Mouse (Mus musculus): ENCODE measurements around the gene Zwilch.
"Not testable (repeated sequence)": the region's sequence is repeated elsewhere in the genome, so short reads cannot be mapped to it uniquely, and the experiment has no call there.

The Zwilch gene

DNA sequence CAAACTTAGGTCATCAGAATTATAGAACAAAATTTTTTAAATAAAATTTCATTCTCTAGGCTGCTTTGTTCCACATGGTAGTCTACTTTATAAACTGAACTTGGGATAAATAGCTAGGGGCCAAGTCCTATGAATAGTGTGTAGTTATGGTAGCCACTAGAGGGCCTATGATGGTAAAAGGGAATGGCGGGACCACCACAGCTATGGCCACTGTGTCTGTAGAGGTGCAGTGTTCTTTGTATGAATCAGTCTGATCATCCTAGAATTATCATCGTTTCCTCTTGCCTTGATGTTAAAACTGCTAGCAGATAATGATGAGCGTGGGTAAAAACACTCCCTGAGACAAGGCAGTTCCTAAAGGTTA lies 5.7 kb upstream of the Zwilch start:
- DNase-seq, result no peak

DNA sequence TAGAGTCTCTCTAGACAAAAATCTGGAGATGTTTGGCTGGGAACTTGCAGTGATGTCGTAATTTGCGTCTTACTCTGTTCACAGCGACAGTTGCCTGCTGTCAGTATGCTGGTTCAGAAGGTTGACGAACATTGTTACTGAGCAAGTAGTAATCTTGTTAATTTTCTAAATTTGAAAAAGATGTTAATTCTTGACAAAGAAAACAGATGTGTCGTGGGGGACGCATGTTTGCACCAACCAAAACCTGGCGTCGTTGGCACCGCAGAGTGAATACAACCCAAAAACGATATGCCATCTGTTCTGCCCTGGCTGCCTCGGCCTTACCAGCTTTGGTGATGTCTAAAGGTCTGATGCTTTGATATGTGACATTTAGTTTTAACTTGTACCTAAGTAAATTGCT lies 2.5 kb upstream of the Zwilch start:
- DNase-seq, result no peak

DNA sequence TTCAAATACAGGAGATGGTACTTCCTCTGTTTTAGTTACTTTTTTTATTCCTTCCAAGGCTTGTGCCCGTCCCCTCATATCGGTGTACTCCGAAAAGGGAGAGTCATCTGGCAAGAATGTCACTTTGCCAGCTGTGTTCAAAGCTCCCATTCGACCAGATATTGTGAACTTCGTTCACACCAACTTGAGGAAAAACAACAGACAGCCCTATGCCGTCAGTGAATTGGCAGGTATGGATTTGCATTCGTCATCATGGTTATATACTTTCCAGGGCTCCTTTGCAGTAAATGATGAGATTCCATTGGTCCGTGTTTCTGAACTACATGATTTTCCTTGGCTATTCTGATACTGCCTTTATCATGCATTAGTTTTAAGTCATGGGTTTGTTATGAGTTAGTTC lies 1.9 kb upstream of the Zwilch start:
- DNase-seq, result no peak

DNA sequence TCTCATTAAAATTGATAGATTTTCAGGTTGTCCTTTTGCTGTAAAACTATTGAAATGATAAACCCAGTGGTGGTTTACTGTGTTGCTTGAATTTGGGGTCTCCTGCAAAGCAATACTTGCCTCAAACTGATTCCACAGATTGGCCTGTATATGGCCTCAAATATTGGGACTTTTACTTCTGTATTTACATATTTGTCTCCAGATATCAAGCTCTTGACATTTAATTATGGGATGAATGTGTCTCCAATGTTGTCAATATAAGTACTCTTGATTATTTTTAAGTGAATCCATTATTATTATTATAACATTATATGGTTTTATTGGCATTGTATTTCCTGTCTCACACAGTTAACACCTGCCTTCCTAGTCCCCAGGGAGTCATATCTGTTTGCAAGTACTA lies 1.4 kb upstream of the Zwilch start:
- DNase-seq, result no peak

DNA sequence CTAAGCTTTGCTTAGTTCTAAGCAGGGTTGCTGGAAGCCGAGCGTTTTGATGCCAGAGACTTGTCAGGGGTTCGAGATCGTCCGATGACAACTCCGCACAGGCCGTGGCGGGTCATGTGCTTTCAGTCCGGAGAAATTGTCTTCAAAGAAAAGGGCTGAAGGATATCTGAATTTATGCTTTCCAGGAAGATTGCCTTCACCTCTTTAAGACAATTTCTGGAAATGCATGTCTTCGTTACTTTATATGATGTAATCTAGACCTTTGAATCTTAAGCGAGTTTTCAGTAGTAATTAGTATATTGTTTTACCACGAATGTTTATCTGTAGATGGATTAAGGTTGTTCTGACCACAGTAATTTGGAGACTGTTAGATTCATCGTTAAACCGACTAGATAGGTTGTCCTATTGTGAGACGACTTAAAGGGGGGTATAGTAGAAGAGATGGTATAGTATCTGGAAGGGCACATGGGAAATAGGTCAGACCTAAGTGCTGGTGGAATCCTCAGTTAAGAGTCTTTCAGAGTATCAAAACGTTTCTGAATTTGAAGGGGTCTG lies 839 bp upstream of the Zwilch start:
- no peak for DNase-seq

DNA sequence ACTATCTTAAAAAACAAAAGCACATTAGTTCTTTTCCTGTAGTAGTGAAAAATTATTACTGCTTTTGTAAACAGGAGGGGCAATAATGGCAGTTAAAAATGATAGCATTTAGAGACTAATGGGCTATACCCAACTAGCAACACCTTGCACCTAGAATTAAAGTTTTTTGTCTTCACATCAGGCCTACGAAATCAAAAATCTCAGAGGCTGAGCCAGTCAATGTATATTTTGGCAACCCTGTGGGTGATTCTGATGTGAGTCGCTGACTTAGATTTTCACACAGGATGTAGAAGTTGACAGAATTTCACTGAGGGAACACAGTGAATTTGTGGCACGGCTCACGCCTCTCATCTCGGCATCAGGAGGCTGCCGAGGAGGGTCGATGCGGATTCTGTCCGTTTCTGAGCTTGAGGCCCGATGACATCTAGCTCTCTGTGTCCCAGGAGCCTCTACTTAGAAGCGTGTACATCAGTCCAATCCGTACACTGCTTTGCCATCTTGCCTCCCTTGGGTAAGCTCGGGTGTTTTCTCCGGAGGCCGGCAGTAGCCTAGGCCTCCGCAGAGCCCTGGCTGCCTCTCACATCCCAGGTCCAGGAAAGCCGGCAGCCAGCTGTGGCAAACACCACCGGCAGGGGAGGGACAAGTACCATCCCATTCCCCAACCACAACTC lies 624 bp downstream of the Zwilch start:
- DNase-seq, result no peak

DNA sequence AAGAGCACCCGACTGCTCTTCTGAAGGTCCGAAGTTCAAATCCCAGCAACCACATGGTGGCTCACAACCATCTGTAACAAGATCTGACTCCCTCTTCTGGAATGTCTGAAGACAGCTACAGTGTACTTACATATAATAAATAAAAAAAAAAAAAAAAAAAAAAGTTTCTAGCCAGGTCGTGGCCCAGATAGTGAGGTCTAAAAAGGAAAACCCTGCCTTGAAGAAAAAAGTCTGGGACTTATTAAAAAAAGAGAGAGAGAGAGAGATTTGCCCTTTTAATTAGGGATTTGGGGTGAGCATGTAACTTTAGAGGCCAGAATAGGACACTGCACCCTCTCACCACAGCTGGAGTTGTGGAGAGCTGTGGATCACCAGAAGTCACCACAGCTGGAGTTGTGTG lies 2.9 kb downstream of the Zwilch start:
- not testable (repeated sequence) for DNase-seq

DNA sequence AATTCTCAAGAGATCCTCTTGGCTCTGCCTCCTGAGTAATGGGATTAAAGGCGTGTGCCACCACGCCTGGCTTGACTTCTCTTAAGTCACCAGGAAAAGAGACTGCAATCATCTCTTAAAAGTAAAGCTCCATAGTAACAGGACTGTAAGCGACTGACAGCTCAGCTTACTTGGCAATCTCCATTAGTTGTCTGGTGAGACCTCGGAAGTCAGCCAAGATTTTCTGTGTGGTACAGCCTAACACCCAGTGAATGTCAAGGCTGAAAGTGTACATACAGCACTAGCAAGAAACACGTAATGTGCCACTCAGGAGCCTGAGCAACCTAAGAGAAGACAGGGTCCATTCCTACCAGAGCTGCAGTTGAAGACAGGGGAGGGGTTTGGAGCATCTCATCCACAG lies 12.4 kb downstream of the Zwilch start:
- no peak for DNase-seq

DNA sequence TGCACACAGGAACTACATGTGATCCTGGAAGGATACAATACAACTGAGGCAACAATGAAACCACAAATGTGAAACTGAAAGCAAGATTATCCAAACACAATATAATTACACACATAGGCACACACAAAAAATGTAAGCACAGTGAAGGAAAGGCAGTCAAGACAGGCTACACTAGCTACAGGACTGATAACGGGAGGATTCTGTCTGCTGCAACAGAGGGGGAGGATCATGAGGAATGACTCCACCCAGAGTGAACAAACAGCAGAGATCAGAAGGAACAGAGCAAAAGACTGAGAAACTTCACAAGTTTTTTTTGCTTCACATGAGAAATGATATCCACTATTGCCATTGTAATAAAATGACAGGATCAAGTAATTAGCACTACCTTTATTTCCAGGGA lies 16.3 kb downstream of the Zwilch start:
- no peak for DNase-seq

DNA sequence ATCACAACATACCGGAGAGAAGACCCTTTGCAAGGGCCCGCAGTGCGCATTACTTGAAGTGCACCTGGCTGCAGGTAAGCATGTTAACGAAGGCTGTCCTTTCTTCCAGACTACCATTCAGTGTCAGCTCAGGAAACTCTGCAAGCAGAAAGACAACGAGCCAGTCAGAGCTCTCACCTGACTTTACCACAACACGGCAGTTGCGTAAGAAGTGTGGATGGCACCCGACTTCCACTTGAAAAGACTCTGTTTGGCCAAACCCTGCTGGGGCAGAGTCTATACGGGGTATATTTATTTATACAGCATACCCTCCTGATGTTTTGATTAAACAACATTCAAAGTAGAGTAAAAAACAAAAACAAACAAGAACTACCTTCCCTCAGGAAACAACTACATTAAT lies 33.0 kb downstream of the Zwilch start:
- DNase-seq, result no peak

DNA sequence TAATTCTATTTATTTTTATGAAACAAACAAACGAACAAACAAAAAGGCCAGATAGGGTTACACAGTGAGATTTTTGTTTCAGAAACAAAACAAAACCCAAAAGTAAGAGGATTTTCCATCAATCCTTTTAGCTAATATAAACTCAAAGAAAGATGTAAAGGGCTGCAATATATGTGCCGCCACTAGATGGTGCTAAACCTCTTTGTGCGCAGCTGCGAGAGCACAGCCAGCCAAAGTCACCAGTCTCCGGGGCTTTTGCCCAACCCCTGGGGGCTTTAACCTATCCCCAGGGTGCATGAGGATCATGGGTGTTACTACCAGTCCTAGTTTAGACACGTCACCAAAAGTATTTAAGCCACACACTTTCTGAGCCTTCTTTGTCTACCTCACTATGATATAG lies 34.0 kb downstream of the Zwilch start:
- peak; percentile 56 for DNase-seq

DNA sequence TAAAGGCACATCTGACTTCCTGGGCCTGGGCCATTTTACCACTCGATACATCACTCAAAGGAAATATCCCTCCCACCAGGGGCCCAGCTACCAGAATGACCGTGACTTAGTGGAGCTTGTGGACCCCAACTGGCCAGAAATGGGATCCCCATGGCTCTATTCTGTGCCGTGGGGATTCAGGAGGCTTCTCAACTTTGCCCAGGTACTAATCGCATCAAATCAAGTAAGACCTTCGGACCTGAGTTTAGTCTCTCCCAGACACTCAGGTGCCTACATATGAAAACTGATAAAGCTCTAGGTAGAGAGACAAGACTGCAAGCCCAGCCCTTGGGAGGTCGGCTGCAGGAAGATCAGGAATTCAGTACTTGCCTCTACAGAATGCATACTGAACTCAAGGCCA lies 41.3 kb downstream of the Zwilch start:
- no peak for DNase-seq

DNA sequence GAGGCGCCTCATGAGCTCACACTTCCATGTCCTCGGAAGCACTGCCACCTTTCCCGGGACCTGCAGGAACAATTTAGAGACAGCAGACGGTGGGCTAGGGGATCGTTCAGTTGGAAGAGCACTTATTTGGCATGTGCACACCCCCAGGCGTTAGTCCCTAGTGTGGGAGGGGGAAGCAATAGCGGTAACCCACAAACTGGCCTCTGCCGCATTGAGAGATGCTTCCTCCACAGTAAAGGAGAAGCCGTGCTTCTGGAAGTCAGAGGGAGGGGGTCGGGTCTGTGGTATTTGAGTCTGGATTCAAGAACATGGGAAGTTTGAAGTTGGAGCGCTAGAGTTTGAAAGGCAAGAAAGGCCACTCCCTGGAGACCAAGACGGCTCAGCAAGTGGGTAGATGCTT lies 46.8 kb downstream of the Zwilch start:
- DNase-seq, result no peak

DNA sequence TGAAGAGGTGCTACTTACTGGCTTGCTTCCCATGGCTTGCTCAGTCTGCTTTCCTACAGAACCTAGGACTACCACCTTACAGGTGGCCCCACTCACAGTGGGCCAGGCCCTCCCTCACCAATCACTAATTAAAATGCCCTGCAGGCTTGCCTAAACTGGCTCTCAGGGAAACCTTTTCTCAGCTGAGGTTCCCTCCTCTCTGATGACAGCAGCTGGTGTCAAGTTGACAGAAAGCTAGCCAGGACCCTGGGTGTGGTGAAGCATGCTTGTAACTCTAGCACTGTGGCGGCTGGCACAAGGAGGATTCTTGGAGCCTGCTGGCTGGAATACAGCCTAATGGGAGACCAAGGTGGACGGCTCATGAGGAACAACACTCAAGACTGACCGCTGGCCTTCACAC lies 47.6 kb downstream of the Zwilch start:
- DNase-seq, result no peak

DNA sequence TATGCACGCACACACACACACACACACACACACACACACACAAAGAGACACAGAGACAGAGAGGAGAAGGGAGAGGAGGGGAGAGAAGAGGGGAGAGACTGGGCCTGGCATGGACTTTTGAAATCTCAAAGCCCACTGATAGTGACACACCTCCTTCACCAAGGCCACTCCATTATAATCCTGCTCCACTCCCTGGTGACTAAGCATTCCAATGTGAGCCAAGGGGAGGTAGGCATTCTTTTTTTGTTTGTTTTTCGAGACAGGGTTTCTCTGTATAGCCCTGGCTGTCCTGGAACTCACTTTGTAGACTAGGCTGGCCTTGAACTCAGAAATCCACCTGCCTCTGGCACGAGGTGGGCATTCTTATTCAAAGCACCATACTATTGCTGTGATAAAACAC lies 48.1 kb downstream of the Zwilch start:
- DNase-seq, result not testable (repeated sequence)

DNA sequence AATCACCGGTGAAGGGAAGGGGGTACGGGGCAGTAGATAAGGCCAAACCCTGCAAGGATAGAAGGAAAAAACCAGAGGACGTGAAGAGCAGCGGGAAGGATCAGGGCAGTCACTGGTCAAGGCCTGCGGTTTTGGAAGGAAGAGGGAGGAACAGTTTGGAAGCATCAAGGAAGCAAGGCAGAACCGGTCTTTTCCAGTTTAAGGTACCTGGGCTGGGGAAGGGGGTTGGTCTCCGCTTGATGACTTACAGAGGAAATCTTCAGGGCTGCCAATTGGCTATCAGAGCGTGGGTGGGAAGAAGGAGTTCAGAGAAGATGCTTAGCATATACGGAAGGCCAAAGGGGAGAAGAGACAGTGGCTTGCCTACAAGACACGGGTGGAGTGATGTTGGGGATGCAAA lies 50.3 kb downstream of the Zwilch start:
- DNase-seq, result no peak

DNA sequence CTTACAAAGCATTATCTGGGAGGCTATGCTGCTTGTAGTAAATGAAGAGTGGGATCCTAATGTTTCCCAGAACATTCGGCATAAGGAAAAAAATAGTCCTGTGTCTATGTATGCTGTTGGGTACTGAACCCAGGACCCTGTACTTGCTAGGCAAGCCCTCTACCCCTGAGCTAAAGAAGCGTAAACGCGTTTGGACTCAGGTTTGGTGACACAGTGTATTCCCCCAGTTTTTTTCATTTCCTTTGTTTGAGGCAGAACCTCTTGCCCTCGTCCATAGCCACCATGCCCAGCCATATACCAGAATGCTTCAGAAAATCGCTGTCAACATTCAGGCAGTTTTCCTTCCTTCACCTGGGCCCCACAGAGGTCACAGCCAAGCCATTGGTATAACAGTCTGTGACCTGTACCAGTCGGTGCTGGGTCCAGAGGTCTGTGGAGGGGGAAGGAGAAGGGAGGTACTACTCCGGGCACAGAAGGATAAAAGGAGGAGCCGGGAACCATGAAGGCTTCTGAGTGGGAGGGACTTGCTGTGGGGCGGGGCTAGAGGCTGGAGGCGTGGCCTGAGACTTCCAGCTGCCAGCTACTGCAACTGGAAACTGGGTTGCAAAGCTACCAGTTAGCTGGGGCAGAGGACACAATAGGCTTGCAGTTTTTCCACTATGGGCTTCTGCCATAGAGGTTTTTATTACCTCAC lies 52.2 kb downstream of the Zwilch start:
- no peak for DNase-seq

DNA sequence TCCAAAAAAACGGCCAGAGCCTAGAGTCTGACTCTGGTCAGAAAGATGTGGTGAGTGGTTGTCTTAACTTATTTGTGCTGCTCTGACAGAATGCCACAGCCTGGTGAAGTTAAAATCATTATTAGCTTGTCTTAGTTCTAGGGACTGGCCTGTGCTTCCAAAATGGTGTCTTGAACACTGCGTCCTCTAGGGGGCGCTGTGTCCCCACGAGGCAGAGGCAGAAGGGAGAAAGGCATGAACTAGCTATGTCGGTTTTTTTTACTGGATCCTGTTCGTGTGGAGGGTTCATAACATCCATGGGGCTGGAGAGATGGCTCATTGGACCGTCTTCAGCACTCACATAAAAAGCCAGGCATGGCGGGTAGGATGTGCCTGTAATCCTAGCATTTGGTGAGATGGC lies 53.0 kb downstream of the Zwilch start:
- peak; percentile 46 for DNase-seq

DNA sequence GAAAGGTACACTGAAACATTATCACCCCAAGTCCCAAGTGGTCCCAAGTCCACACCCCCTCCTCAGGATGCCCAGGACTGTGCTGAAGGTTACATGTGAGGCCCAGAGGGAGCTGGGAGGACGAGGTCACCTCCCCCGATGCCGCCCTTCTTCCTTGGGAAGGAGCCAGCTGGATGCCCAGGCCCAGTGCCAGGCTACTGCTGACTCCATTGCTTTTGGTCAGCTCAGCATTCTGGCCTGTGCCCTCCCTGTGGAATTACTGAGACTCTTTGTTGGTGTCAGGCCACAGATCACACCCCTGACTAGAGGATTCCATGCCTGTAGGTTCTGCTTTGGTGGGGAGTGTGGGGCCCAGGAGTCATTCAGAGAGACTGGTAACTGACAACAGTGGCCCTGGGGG lies 56.0 kb downstream of the Zwilch start, which contains the start of gene Lctl:
Gene Lctl (plus strand): TSS at position 272 of the 400 bp plus-strand sequence.
- DNase-seq, result no peak

DNA sequence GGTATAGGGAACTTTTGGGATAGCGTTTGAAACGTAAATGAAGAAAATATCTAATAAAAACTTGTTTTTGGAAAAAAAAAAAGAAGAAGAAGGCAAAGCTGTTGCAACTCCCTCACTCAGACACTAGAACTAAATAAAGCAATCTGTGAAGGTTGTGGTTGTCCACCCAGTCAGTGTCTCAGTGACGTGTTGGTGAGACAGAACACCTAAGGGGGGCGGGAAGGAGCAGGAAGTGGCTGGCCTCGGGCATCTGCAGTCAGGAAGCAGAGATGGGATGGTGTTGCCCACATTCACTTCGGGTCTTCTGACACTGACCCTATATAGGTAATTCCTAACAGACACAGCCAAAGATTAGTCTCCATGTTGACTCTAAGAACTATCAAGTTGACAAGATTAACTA lies 57.1 kb downstream of the Zwilch start:
- DNase-seq, result no peak

DNA sequence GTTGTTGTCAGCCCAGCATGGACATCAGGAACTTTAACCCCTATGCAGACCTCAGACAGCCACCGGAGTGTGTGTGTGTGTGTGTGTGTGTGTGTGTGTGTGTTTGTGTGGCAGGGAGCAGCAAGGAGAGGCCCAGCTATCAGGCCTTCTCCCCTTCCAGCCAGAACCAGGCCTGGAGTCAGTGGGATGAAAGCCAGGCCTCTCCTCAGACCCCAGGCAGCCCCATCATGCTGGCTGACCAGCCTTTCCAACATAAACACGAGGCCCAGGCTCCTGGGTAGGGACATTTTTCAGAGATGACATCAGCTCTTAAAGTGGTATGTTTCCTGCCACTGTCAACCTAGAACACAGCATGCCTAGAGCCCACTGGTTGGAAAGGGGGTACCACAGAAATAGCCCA lies 58.3 kb downstream of the Zwilch start:
- DNase-seq, result no peak

DNA sequence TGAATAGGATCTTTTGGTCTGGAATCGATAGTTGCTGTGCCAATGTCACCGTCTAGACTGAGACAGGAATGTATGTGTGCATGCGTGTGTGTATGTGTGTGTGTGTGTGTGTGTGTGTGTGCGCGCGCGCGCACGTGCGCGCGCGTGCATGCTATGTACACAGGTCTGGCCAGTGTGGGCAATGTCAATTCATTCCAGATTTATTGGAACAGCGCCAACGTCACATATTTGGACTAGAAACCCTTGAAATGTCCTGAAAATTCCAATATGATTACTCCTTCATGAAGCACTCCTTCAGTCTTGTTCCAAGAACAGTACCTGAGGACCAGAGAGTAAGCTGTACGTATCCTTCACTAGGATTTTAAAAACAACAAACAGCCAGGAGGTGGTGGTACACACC lies 62.4 kb downstream of the Zwilch start:
- no peak for DNase-seq

DNA sequence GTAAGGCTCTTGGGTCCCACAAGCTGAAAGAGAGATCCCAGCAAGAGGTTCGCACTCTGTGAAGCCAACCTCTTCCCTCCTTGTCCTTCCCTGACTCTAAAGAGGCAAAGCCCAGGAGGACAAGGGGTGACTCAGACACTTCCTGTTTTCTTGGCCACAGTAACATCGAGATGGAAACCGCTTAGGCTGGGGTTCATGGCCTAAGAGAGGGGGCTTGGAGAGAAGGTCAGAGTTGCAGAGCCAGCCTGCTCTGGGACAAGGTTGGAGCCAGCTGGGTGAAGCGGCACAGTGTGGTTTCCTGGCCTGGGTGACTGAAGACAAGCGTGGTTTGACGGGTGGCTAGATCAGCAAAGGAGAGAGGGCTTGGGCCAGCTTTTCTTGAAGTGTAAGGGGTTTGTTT lies 67.6 kb downstream of the Zwilch start:
- DNase-seq, result no peak

DNA sequence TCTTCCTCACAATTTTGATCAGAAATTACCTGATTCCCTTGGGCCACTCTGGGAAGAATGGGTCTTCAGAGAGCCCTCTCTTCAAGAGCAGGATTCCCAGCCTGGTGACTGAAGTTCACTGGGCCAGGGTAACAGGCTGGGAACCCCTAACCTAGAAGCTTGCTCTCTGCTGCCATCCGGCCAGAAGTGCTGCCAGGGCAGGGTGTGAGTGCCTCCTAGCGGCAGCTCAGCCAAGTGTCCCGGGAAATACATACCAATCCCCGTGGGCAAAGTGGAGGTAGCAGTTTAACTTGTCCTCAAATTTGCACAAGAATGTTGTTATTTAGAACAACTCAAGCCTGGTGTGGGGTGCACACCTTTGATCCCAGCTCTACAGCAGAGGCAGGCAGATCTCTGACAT lies 72.5 kb downstream of the Zwilch start:
- DNase-seq, result peak; percentile 70

DNA sequence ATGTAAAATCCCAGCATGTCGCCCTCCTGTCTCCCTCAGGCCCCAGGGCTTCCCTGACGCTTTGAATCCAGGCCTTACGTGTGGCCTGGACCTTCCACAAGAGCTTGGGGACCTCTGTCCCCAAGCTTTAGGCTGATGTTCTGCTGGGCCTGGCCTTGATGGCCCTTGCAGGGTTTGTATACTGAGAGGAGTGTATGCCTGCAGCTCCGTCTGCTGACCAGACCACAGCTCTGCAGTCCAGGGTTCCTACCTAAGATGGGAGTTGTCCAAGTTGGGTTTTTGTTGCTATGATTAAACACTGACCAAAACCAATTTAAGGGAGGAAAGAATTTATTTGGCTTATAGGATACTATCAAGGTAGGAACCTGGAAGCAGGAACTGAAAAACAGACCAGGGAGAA lies 74.6 kb downstream of the Zwilch start:
- no peak for DNase-seq

Data from right cerebral cortex, postnatal 14 days (tissue).